Mouse (Mus musculus) C2C12 (cell line): ENCODE measurements around the gene Toporsl.

ENCODE experiments used
- CTCF ChIP-seq: IDR thresholded peaks from one replicate; pipeline ENCODE4 v1.5.1; 2011; ENCODE audit not compliant: control insufficient read depth, insufficient read depth, insufficient read length
- MAX ChIP-seq: IDR thresholded peaks from one replicate; pipeline ENCODE4 v1.6.1; 2011; ENCODE audit warnings: mild to moderate bottlenecking, control low read depth
- MYOD1 ChIP-seq: IDR thresholded peaks from one replicate; pipeline ENCODE4 v1.6.1; 2011; ENCODE audit warnings: low read depth; ENCODE audit not compliant: control insufficient read depth, insufficient read length
- MYOG ChIP-seq: IDR thresholded peaks from one replicate; pipeline ENCODE4 v1.6.1; 2011; ENCODE audit not compliant: control insufficient read depth, insufficient read length; ENCODE audit errors: extremely low read depth
- USF1 ChIP-seq: IDR thresholded peaks from one replicate; pipeline ENCODE4 v1.6.1; 2011; ENCODE audit warnings: low read depth, mild to moderate bottlenecking, control low read depth, moderate library complexity

- TF ChIP-seq CTCF (no peak), MAX (no peak), MYOG (no peak), MYOD1 (no peak), USF1 (no peak)
These were observed 2.3 kb downstream of the Toporsl start for GRCm38 (mm10) chr4:52598180-52598881.
